Mouse (Mus musculus) cortical plate, adult 2 months (tissue): ENCODE measurements around the gene Lad1. TPM values are rescaled to one million over a fixed set of nuclear protein-coding genes. Genes with fewer than 3 reads are reported as not detected.

ENCODE experiments used
- H3K27ac ChIP-seq: fragments of 200-500 bp; 2 replicates; pipeline ENCODE4 v1.5.1; 2012; ENCODE audit warnings: low read length, control low read depth, inconsistent platforms; ENCODE audit not compliant: insufficient read depth
- H3K4me1 ChIP-seq: fragments of 200-500 bp; 2 replicates; pipeline ENCODE4 v1.6.1; 2011; ENCODE audit warnings: low read length; ENCODE audit not compliant: control insufficient read depth, insufficient read depth
- H3K4me3 ChIP-seq: fragments of 200-500 bp; 2 replicates; pipeline ENCODE4 v1.5.1; 2011; ENCODE audit warnings: mild to moderate bottlenecking, low read length, control low read depth; ENCODE audit not compliant: insufficient read depth
- CTCF ChIP-seq: fragments of 200-500 bp; IDR thresholded peaks from 2 replicates; pipeline ENCODE4 v1.5.1; 2011; ENCODE audit warnings: mild to moderate bottlenecking, control low read depth, low read length; ENCODE audit not compliant: insufficient read depth; ENCODE audit errors: extremely low read depth
- POLR2A ChIP-seq: fragments of 200-500 bp; IDR thresholded peaks from 2 replicates; pipeline ENCODE4 v1.6.1; 2011; ENCODE audit warnings: mild to moderate bottlenecking, low read length, control low read depth; ENCODE audit not compliant: insufficient read depth; ENCODE audit errors: extremely low read depth
- polyA plus RNA-seq: library from polyadenylated mRNA; depleted of rRNA; stranded (reverse); fragments of >200 nt; gene quantifications from 2 replicates; pipeline ENCODE4 v1.2.3, GENCODE M21; 2012

Lad1 gene
- polyA plus RNA-seq, 1 experiment: 3.0 TPM

GRCm38 (mm10) chr1:135840675-135841395 lies 22.4 kb downstream of the Lad1 start:
- no peaks in the 10 kb centered on the region for H3K4me1 ChIP-seq
- H3K27ac ChIP-seq: no peak overlapping the region
- H3K4me3 ChIP-seq: peak overlapping the region; percentile 25
- no peak for TF ChIP-seq CTCF
- TF ChIP-seq POLR2A: no peak

- Histone ChIP-seq H3K4me3 (no peak overlapping the region), H3K27ac (no peak overlapping the region), H3K4me1 (no peaks in the 10 kb centered on the region)
- TF ChIP-seq CTCF: no peak
- no peak for TF ChIP-seq POLR2A
These were observed 25.3 kb downstream of the Lad1 start for GRCm38 (mm10) chr1:135843519-135844262.

GRCm38 (mm10) chr1:135844481-135844880 lies 26.1 kb downstream of the Lad1 start:
- Histone ChIP-seq H3K4me1 (no peaks in the 10 kb centered on the region), H3K27ac (no peak overlapping the region), H3K4me3 (no peak overlapping the region)
- no peak for TF ChIP-seq POLR2A
- no peak for TF ChIP-seq CTCF

GRCm38 (mm10) chr1:135846632-135847031 lies 28.2 kb downstream of the Lad1 start:
- Histone ChIP-seq H3K4me1 (no peaks in the 10 kb centered on the region), H3K4me3 (no peak overlapping the region), H3K27ac (no peak overlapping the region)
- no peak for TF ChIP-seq CTCF
- no peak for TF ChIP-seq POLR2A

DNA sequence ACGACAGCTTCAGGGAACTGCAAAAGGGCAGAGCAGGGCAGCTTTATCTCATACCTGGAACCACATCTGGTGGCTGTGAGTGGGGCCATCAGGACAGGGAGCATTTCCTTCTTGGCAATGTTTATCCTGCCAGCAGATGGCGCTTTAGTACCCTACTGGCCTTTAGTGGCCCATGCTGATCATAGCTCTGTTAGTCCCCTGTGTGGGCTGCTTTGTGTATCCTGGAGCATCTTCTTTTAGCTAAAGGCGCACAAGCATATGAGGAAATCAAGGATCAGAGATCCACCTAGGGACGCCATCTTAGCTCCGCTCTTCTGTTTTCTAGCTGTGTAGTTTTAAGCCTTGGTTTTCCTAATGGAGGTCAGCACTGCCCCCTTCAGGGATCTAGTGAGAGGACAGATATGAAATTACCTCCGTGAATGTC lies 28.8 kb downstream of the Lad1 start:
- Histone ChIP-seq H3K4me1 (no peaks in the 10 kb centered on the region), H3K27ac (no peak overlapping the region), H3K4me3 (no peak overlapping the region)
- TF ChIP-seq POLR2A (no peak), CTCF (peak; percentile 57)

GRCm38 (mm10) chr1:135847611-135848351 lies 29.4 kb downstream of the Lad1 start:
- TF ChIP-seq POLR2A: no peak
- no peak for TF ChIP-seq CTCF
- no peak overlapping the region for H3K27ac ChIP-seq
- no peak overlapping the region for H3K4me3 ChIP-seq
- H3K4me1 ChIP-seq: no peaks in the 10 kb centered on the region

DNA sequence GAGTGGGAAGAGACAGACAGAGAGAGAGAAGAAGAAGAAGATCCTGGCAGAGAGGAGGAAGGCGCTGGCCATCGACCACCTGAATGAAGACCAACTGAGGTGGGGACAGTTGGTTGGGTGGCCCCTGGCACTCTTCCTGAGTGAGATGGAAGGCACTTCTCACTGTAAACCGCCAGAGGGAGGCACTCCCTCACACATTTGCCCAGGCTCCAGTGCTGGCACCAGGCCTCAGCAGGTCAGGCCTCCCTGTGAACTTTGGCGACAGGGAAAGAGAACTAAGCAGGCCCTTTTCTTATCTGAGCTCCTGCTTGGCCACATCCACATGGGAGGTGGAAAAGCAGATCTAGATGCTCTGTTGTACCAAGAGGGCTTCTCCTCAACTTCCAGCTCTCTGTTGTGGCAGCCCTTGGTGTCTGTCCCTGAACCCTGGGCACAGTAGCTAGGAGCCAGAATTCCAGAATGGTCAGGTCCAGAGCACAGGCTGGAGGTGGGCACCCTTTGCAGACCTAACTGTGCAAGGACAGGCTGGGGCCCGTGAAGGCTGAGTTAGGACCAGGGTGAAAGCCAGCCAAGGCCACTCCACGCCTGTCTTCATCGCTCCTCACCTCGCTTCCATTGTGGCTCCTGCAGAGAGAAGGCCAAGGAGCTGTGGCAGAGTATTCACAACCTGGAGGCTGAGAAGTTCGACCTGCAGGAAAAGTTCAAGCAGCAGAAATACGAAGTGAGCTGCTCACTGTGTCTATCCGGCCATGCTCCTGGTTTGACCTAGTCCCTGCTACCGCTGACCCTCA lies 32.5 kb downstream of the Lad1 start:
- Histone ChIP-seq H3K4me1 (no peaks in the 10 kb centered on the region), H3K4me3 (no peak overlapping the region), H3K27ac (no peak overlapping the region)
- TF ChIP-seq POLR2A (no peak), CTCF (peak; percentile 65)

DNA sequence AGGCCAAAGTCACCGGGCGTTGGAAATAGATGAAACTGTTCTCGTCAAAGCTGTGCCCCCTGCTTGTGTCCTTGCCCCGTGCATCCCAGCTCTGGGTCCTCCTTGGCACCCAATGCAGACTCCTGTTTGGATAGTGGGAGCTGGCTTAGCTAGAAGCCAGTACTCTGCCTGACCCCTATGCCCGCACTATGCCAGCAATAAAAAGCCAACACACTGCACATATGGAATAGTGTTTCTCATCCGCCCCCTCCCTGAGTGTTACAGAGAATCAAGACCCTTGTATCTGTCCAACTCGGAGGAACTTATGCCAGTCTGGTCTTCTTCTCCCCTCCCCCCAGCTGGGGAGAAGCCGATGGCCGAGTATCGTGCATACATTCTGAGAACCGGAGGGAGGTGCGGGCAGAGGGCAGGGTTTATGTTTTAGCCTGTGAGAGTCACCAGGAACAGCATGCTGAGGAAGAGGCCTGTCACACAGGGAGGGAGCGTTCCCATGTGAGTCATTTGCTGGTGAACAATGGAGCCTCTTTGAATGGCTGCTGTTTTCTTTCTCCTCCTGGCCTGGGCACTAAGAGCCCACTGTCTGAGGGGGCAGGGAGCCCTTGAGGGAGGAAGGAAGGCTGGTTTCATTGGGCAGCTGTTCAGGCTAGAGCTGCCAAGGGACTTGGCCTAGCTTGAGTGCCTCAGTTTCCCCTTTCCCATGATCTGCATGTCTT lies 33.8 kb downstream of the Lad1 start:
- Histone ChIP-seq H3K4me1 (no peaks in the 10 kb centered on the region), H3K4me3 (no peak overlapping the region), H3K27ac (no peak overlapping the region)
- no peak for TF ChIP-seq CTCF
- TF ChIP-seq POLR2A: no peak

DNA sequence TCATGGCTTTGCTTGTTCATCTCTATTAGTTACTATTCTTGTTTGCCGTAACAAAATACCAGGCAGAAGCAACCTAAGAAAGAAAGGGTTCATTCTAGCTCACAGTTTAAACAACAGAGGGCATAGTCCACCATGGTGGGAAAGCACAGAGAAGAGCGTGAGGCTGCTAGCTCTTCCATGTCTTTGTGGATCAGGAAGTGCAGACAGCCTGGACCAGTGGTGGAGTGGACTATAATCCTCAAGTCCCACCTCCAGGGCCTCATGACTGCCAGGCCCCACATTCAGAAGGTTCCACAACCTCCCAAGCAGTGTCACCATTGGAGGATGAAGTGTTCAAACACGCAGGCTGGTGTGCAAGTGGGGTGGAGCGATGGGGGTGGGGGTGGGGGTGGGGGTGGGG lies 34.8 kb downstream of the Lad1 start:
- Histone ChIP-seq H3K4me1 (no peaks in the 10 kb centered on the region), H3K27ac (no peak overlapping the region), H3K4me3 (no peak overlapping the region)
- TF ChIP-seq POLR2A: no peak
- TF ChIP-seq CTCF: no peak
